Mouse (Mus musculus): ENCODE measurements around the gene Olfr52.
"Not testable (repeated sequence)": the region's sequence is repeated elsewhere in the genome, so short reads cannot be mapped to it uniquely, and the experiment has no call there.

The Olfr52 gene

GRCm38 (mm10) chr2:86185583-86185982 is at the start of gene Olfr52:
Gene Olfr52, minus strand, starts transcription at chr2:86185683.
- no peak for DNase-seq

- DNase-seq: no peak
These were observed 45.8 kb upstream of the Olfr52 start, which contains the start of gene Olfr1047 for GRCm38 (mm10) chr2:86231301-86231700. Gene Olfr1047, minus strand, starts transcription at chr2:86231401.

GRCm38 (mm10) chr2:86219214-86219613 is 33.7 kb upstream of the Olfr52 start, which contains the start of gene Olfr1046:
Gene Olfr1046, minus strand, starts transcription at chr2:86219314.
- no peak for DNase-seq

GRCm38 (mm10) chr2:86202909-86203308 is 17.4 kb upstream of the Olfr52 start, which contains the start of gene Olfr1045:
Gene Olfr1045, minus strand, starts transcription at chr2:86203009.
- DNase-seq: no peak

- DNase-seq: no peak
These were observed 10.4 kb upstream of the Olfr52 start for GRCm38 (mm10) chr2:86195863-86196262.

- no peak for DNase-seq
These were observed 5.5 kb downstream of the Olfr52 start for GRCm38 (mm10) chr2:86179950-86180349.

- no peak for DNase-seq
These were observed 7.8 kb downstream of the Olfr52 start, which contains the start of gene Olfr1044 for GRCm38 (mm10) chr2:86177720-86178119. Gene Olfr1044, minus strand, starts transcription at chr2:86177820.

- DNase-seq: not testable (repeated sequence)
These were observed 10.1 kb downstream of the Olfr52 start for GRCm38 (mm10) chr2:86175422-86175821.

GRCm38 (mm10) chr2:86167422-86167821 is 18.1 kb downstream of the Olfr52 start, which contains the start of gene Olfr1043:
Gene Olfr1043, minus strand, starts transcription at chr2:86167522.
- no peak for DNase-seq

GRCm38 (mm10) chr2:86161738-86162137 is 23.7 kb downstream of the Olfr52 start, which contains the start of gene Olfr1042:
Gene Olfr1042, minus strand, starts transcription at chr2:86161838.
- DNase-seq: no peak

GRCm38 (mm10) chr2:86146632-86147031 is 38.9 kb downstream of the Olfr52 start, which contains the start of gene Olfr1040:
Gene Olfr1040, minus strand, starts transcription at chr2:86146732.
- DNase-seq: no peak

GRCm38 (mm10) chr2:86135828-86136227 is 49.7 kb downstream of the Olfr52 start, which contains the start of gene Olfr1039:
Gene Olfr1039, minus strand, starts transcription at chr2:86135928.
- DNase-seq: no peak

Measured in thymus, postnatal 25 days (tissue).